Mouse (Mus musculus) adrenal gland, postnatal 25 days (tissue): Measurements from ENCODE around the gene Tspan5. TPM values are rescaled to one million over a fixed set of nuclear protein-coding genes. Genes with fewer than 3 reads are reported as not detected.

Experiments
- DNase-seq: peaks from one replicate; pipeline ENCODE4 v3.0.0; 2021; ENCODE audit warnings: mixed read lengths
- long read RNA-seq: library from polyadenylated mRNA; stranded (forward); transcript quantifications from one replicate; pipeline ENCODE4 v2.0.0, GENCODE M21; 2021
- total RNA-seq: library from RNA; stranded (reverse); gene quantifications from 2 replicates; pipeline ENCODE4 v1.2.3, GENCODE M21; 2021

The Tspan5 gene
- 50.1 and 58.3 TPM in 2 replicates for total RNA-seq
- long read RNA-seq, full-length matches to known transcripts: 21 of 34 reads
- long read RNA-seq, partial matches to known transcripts: 7 of 34 reads
- long read RNA-seq, other reads (novel, unspliced or antisense): 6 of 34 reads

- DNase-seq: peak; percentile 89
Measured at GRCm38 (mm10) chr3:138741649-138742565, at the start of gene Tspan5. Gene Tspan5 (plus strand): TSS chr3:138742195.

GRCm38 (mm10) chr3:138692302-138692701 is 49.7 kb upstream of the Tspan5 start:
- DNase-seq: no peak

- DNase-seq: no peak
Measured at GRCm38 (mm10) chr3:138703399-138703798, 38.6 kb upstream of the Tspan5 start.

- DNase-seq: no peak
Measured at GRCm38 (mm10) chr3:138704469-138704868, 37.5 kb upstream of the Tspan5 start.

- DNase-seq: no peak
Measured at GRCm38 (mm10) chr3:138705875-138706274, 36.1 kb upstream of the Tspan5 start.

GRCm38 (mm10) chr3:138709183-138709582 is 32.8 kb upstream of the Tspan5 start:
- no peak for DNase-seq

GRCm38 (mm10) chr3:138711971-138712370 is 30.0 kb upstream of the Tspan5 start:
- DNase-seq: peak; percentile 70

- DNase-seq: no peak
Measured at GRCm38 (mm10) chr3:138712452-138713140, 29.4 kb upstream of the Tspan5 start.

GRCm38 (mm10) chr3:138713141-138713540 is 28.9 kb upstream of the Tspan5 start:
- DNase-seq: no peak

- DNase-seq: no peak
Measured at GRCm38 (mm10) chr3:138714788-138715187, 27.2 kb upstream of the Tspan5 start.

- no peak for DNase-seq
Measured at GRCm38 (mm10) chr3:138715212-138715611, 26.8 kb upstream of the Tspan5 start.

GRCm38 (mm10) chr3:138717040-138717439 is 25.0 kb upstream of the Tspan5 start:
- DNase-seq: no peak

- DNase-seq: no peak
Measured at GRCm38 (mm10) chr3:138722152-138722551, 19.8 kb upstream of the Tspan5 start.

- peak; percentile 40 for DNase-seq
Measured at GRCm38 (mm10) chr3:138727571-138727970, 14.4 kb upstream of the Tspan5 start.

- no peak for DNase-seq
Measured at GRCm38 (mm10) chr3:138728840-138729239, 13.2 kb upstream of the Tspan5 start.

GRCm38 (mm10) chr3:138730812-138731211 is 11.2 kb upstream of the Tspan5 start:
- no peak for DNase-seq

- no peak for DNase-seq
Measured at GRCm38 (mm10) chr3:138735760-138736159, 6.2 kb upstream of the Tspan5 start.

- no peak for DNase-seq
Measured at GRCm38 (mm10) chr3:138739150-138739700, 2.8 kb upstream of the Tspan5 start.

- DNase-seq: no peak
Measured at GRCm38 (mm10) chr3:138740291-138740690, 1.7 kb upstream of the Tspan5 start.

GRCm38 (mm10) chr3:138740843-138741540 is 1.0 kb upstream of the Tspan5 start:
- no peak for DNase-seq

- DNase-seq: peak; percentile 41
Measured at GRCm38 (mm10) chr3:138742566-138742930, 553 bp downstream of the Tspan5 start.

GRCm38 (mm10) chr3:138743061-138743671 is 1.2 kb downstream of the Tspan5 start:
- DNase-seq: peak; percentile 84
